Mouse (Mus musculus): ENCODE measurements around the gene Scn7a. TPM values are rescaled to one million over a fixed set of nuclear protein-coding genes. Genes with fewer than 3 reads are reported as not detected.

The Scn7a gene
- polyA plus RNA-seq, 1 experiment from 2014 or later, result 78.3 TPM

- ATAC-seq (no peak), DNase-seq (ENCODE audit: low spot score) (peak; percentile 34)
- H3K9ac ChIP-seq (replicated peaks; ENCODE audit: low read depth), result no peak overlapping the region
- 14% methylated on average over 5 of the region's 5 CpGs for WGBS
- no peak overlapping the region for H3K4me3 ChIP-seq (ENCODE audit: low read depth, low read length)
- no peak for TF ChIP-seq EP300 (IDR thresholded peaks at IDR 0.05)
- peak; percentile 59 for TF ChIP-seq CTCF (IDR thresholded peaks at IDR 0.05)
- no peaks in the 10 kb centered on the region for H3K27me3 ChIP-seq (replicated peaks; ENCODE audit: insufficient read depth, low read length)
- H3K36me3 ChIP-seq (ENCODE audit: insufficient read depth, low read length), result no peaks in the 10 kb centered on the region
- no peak overlapping the region for H3K27ac ChIP-seq (ENCODE audit: low read length)
- no peaks in the 10 kb centered on the region for H3K4me1 ChIP-seq (ENCODE audit: insufficient read depth, low read depth, low read length)
- no peak overlapping the region for H3K4me2 ChIP-seq (replicated peaks; ENCODE audit: low read depth, low read length)
- H3K9me3 ChIP-seq (ENCODE audit: low read length), result no peaks in the 10 kb centered on the region
These were observed 140.3 kb downstream of the Scn7a start for GRCm38 (mm10) chr2:66644384-66644783.

DNA sequence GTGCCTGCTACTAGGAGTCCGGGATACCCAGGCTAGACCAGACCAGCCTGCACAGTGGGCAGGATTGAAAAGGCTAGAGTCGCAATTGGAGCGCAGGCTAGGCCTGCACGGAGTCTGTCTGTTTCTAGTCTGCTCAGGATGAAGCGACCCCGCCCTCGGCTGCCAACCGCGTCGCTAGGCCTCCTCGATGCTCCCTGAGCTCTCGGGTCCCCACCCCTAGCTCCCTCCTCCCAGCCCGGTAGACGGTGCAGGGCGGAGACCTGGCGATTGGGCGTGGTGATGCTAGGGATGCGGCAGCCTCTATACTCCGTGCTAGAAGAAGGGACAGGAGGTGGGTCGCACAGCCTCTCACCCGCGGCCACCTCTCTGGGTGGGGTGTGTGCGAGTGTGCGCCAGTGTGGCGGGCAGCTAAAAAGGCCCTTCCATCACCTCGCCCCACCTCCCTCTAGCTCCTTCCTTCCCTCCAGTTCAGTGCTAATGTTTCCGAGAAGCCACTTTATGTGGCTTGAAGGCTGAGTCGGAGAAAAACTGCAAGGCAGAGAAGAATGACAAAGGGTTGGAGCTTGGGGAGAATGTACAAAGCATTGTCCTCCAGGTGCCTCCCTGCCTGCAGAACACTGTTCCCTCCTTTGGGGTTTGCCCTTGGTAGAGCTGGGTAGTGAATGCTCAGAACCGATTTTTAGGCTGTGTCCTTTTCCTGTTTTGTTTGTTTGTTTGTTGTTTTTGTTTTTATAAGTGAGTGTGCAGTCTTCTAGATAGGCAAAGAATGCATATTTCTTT lies 149.9 kb downstream of the Scn7a start, which contains the start of gene Scn9a:
TSS of gene Scn9a (minus strand) at position 383 of the 780 bp plus-strand sequence.
- H3K9me3 ChIP-seq (ENCODE audit: low read length), result no peaks in the 10 kb centered on the region
- no peaks in the 10 kb centered on the region for H3K36me3 ChIP-seq (ENCODE audit: insufficient read depth, low read length)
- no peak for DNase-seq (ENCODE audit: low spot score)
- H3K9ac ChIP-seq (replicated peaks; ENCODE audit: low read depth), result no peak within 1 kb of the TSS
- peaks cover 2% of the 10 kb centered on the region; the same call in 1 of the 2 replicates for H3K4me1 ChIP-seq (ENCODE audit: insufficient read depth, low read depth, low read length)
- H3K4me2 ChIP-seq (replicated peaks; ENCODE audit: low read depth, low read length), result 0 out of 2 replicates have a peak within 1 kb of the TSS, but pooled peaks have one; percentile 22
- H3K27ac ChIP-seq (ENCODE audit: low read length), result no peak within 1 kb of the TSS
- peaks cover 6% of the 10 kb centered on the region; the same call in 1 of the 2 replicates for H3K27me3 ChIP-seq (replicated peaks; ENCODE audit: insufficient read depth, low read length)
- WGBS, result 2% methylated on average over 29 of the region's 29 CpGs
- H3K4me3 ChIP-seq (ENCODE audit: low read depth, low read length), result no peak within 1 kb of the TSS; the same call in 1 of the 2 replicates
- TF ChIP-seq CTCF (IDR thresholded peaks at IDR 0.05) (no peak), EP300 (IDR thresholded peaks at IDR 0.05) (no peak)
- 0 out of 2 replicates have a peak, but pooled peaks have one; percentile 23 for ATAC-seq

GRCm38 (mm10) chr2:66632728-66633127 lies 152.0 kb downstream of the Scn7a start:
- Histone ChIP-seq H3K4me1 (ENCODE audit: insufficient read depth, low read depth, low read length) (peaks cover 2% of the 10 kb centered on the region; the same call in 1 of the 2 replicates), H3K9ac (replicated peaks; ENCODE audit: low read depth) (no peak overlapping the region), H3K27me3 (replicated peaks; ENCODE audit: insufficient read depth, low read length) (peaks cover 6% of the 10 kb centered on the region; the same call in 1 of the 2 replicates), H3K36me3 (ENCODE audit: insufficient read depth, low read length) (no peaks in the 10 kb centered on the region), H3K27ac (ENCODE audit: low read length) (no peak overlapping the region), H3K9me3 (ENCODE audit: low read length) (no peaks in the 10 kb centered on the region), H3K4me2 (replicated peaks; ENCODE audit: low read depth, low read length) (no peak overlapping the region), H3K4me3 (ENCODE audit: low read depth, low read length) (no peak overlapping the region)
- DNase-seq (ENCODE audit: low spot score) (no peak), ATAC-seq (no peak)
- WGBS, result 21% methylated on average over 5 of the region's 5 CpGs
- TF ChIP-seq CTCF (IDR thresholded peaks at IDR 0.05), result no peak
- no peak for TF ChIP-seq EP300 (IDR thresholded peaks at IDR 0.05)

Other genes with a start within 250 kb of the Scn7a start
- 0.06 TPM in 2 replicates for gene Scn9a, start 150.0 kb downstream of the Scn7a start, polyA plus RNA-seq (2015; fragmentation: Nextera tagmentation; extraction: Ambion mirVana)